Mouse (Mus musculus) erythroblast, adult 5-6 weeks (primary cell): Measurements from ENCODE around the gene Atg16l1. TPM values are rescaled to one million over a fixed set of nuclear protein-coding genes. Genes with fewer than 3 reads are reported as not detected.

ENCODE experiments used
- ATAC-seq: replicated peaks from 2 replicates; pipeline ENCODE4 v1.8.0; 2016; ENCODE audit warnings: moderate number of reproducible peaks, mild to moderate bottlenecking, moderate TSS enrichment, inconsistent platforms; ENCODE audit not compliant: poor library complexity, low FRiP score, severe bottlenecking
- total RNA-seq, 2 experiments: library from RNA; stranded (forward) in 1 of 2; stranded (reverse) in 1 of 2; fragments of 150-400 nt in 1 of 2; fragments of 200-764, 138-1000 nt in 1 of 2; gene quantifications; 2 replicates each; pipeline versions ENCODE4 v1.2.3 to v1.2.4; 2015 to 2017; ENCODE audit warnings: low replicate concordance in 2 of 2

Atg16l1 gene
- 38.9 and 57.8 TPM in 2 replicates for total RNA-seq (2015; ENCODE audit: low replicate concordance)
- 73.7 and 95.3 TPM in 2 replicates for total RNA-seq (2017; ENCODE audit: low replicate concordance)

- ATAC-seq: peak; percentile 98
Observed at GRCm38 (mm10) chr1:87755641-87756470, at the start of gene Atg16l1. Atg16l1 (plus strand) TSS chr1:87755870.

GRCm38 (mm10) chr1:87706361-87706760, 49.3 kb upstream of the Atg16l1 start:
- ATAC-seq: peak; percentile 89

- ATAC-seq: no peak
Observed at GRCm38 (mm10) chr1:87709020-87709419, 46.6 kb upstream of the Atg16l1 start.

- ATAC-seq: no peak
Observed at GRCm38 (mm10) chr1:87709661-87710270, 45.9 kb upstream of the Atg16l1 start.

DNA sequence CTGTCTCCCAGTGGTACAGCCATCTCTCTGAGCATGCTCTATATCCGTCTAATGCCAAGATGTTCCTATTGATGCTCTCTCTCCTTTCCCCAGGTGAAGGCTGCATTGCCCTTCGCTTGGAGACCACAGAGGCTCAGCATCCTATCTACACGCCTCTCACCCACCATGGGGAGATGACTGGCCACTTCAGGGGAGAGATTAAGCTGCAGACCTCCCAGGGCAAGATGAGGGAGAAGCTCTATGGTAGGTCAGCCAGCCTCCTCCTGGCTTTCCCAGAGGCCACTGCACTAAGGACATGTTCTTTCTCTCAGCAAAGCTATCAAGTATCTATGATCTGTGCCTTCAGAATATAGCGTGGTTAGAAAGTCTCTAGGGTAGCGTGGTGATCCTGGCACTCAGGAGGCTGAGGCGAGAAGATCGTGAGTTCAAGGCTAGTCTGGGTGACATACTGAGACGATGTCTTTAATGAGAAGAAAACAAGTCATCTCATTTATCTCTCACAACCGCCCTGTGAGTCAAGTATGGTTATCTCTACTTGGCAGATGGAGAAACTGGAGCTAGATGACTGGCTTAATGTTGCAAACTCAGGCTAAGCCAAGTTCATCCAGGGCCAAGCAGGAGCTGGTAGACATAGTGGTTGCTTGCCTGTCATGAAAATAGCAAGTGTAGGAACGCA, 43.6 kb upstream of the Atg16l1 start:
- ATAC-seq: peak; percentile 84

GRCm38 (mm10) chr1:87712614-87712971, 43.1 kb upstream of the Atg16l1 start:
- peak; percentile 34; the same call in 1 of the 2 replicates for ATAC-seq

- peak; percentile 63 for ATAC-seq
Observed at GRCm38 (mm10) chr1:87721382-87721781, 34.3 kb upstream of the Atg16l1 start.

DNA sequence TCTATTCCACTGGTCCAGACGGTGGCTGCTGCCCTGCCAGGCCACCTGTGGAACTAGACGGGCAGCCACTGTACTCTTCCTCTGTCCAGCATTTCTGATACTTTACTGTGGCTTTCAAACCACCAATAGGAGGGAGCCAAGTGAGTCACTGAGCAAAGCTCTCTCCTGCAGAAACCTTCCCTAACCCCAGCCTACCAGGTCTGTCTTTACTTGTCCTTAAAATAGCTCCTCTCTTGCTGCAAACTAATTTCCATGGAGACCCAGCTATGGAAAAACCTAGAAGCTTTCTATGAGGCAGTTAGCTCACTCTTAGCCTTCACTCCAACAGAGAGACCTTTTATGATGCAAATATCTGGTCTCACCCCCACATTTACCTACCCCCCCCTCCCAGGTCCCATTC, 33.6 kb upstream of the Atg16l1 start:
- no peak for ATAC-seq

- peak; percentile 57 for ATAC-seq
Observed at GRCm38 (mm10) chr1:87723351-87723750, 32.3 kb upstream of the Atg16l1 start.

DNA sequence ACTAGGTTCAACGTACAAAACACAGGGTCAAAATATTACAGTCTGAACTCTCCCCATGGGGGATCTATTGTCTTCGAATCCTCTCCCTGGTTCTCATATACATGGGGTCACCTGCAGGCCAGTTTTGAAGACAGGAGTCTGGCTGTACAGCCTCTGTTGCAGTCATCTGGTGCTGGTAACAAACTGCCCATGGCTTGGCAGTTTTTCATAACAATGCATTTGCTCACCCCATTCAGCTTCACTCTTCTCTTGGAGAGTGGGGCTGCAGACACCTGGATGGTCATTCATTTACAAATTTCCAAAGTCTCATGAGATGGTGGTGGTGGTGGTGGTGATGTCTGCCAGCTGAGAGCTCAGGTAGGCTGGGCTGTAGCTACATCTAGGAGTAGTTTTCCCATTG, 26.6 kb upstream of the Atg16l1 start:
- ATAC-seq: no peak

DNA sequence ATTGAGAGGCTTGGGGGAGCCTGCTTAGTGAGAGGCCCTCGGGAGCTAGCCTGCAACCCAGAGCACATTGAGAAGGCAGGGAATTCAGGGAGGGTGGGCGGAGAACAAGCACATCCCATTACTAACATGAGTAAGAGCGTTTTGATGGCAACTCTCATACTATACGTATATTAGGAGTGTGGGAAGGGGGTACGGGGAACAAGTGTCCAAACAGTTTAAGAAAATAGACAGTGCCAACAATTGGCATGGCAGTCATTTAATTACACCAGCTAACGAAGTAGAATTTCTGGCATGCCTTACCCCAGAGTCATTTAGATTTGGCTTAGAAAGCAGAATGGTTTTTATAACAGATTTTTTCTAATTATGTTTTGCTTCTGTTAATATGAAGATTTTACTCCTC, 25.8 kb upstream of the Atg16l1 start:
- ATAC-seq: no peak

DNA sequence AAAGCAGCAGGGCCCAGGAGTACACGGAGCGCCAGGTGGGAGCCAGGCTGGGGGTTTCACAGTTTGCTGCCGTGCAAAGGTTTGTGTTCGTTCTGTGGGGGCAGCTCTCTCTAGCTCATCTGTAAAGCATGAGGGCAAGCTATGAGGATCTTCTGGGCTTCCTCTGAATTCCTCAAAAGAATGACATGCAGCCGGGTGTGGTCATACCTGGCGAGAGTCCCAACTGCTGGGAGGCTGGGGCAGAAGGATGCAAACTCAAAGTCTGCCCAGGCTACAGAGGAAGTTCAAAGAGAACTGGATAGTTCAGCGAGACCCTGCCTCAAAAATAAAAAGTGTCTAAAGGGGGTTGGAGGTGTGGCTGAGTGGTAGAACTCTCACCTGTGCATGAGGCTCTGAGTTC, 25.4 kb upstream of the Atg16l1 start:
- no peak for ATAC-seq

DNA sequence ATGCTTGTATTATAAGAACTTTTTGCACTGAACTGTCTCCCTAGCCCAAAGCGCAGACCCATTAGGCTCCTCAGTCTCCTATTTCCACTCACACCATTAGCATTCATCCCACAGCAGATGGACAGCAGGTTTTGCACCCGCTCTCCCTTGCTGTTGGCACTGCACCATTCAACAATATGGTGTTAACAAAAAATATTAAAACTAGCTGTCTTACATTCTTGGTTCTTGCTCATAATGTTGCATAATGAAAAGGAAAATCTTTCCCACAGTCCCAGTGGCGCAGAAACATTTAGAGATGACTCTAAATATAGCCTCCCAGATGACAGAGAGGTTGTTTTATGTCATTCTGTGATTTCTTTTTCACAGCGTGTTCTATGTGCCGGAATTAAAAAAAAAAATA, 22.5 kb upstream of the Atg16l1 start:
- no peak for ATAC-seq

DNA sequence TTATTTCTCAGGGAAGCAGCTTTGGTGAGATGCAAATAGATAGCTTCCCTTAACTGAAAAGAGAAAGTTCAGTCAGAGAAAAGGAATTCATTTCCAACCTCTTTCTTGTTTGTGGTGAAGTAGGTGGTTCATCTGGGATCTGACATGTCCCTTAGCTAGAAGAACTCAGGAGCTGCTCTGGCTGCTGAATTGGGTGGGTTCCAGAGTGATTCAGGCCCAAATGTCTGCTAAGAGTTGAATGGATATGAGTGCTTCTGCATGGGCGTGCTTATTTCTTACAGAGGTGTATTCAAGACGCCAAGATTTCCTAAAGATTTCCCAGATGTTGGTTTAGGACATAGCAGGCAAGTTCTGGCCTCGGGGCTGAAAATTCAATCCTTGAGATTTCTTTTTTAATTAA, 21.5 kb upstream of the Atg16l1 start:
- ATAC-seq: no peak

DNA sequence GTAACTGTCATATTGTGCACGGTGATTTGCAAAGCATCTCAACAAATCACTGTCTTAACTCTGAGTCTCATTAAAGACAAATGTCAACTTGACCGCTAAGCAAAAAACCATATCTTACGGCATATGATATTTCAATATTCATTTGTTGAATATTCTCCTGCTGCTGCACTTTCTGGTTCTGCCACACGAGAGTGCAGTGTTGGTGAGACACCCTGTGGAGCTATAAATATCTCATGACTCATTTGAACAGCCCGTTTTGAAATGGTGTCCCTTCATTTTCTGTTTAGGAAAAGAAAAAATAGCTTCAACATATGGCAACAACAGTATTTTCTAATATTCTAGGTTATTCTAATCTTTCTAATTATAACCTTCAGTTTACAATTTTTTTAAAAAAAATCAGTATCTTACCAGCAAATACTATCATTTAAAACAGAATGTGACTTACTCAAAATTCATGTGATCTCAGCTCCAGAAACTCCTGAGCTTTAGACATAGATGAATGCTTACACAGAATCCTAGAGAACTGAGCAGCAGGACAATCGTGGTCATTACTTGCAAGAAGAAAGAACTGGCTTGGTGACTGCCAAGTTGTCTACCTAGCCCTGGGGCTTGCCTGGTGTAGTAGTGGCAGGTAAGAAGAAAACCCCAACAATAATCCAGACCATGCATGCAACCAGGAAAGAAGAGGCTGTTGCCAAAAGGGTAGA, 14.9 kb upstream of the Atg16l1 start:
- ATAC-seq: no peak

DNA sequence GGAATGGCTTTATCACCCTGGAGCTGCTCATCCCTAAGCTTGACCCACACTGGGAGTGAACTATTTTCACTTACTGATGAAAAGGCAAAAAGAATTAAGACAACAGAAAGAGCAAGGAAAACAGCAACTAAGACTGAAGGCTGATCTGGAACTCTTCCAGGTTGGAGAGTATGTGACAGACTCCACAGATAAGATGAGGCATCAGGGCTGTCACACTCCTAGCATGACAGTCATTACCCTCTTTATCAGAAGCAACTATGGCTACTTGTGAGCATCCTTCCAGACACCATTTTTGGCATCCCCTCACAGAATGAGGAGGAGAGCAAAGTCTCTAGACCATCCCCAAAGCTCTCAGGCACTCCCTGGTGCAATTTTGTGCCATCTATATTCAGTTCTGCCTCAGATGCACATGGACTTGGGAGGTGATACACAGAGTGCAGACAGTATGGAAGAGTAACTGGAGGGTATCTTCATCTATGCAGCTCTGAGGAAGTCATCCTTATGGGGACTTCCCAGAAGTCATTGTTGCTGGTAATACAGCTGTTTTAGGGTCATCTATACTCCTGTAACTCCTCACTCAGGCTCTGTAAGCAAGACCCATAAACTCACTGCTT, 6.2 kb upstream of the Atg16l1 start:
- ATAC-seq: peak; percentile 67

- no peak for ATAC-seq
Observed at GRCm38 (mm10) chr1:87763821-87764220, 8.2 kb downstream of the Atg16l1 start.

DNA sequence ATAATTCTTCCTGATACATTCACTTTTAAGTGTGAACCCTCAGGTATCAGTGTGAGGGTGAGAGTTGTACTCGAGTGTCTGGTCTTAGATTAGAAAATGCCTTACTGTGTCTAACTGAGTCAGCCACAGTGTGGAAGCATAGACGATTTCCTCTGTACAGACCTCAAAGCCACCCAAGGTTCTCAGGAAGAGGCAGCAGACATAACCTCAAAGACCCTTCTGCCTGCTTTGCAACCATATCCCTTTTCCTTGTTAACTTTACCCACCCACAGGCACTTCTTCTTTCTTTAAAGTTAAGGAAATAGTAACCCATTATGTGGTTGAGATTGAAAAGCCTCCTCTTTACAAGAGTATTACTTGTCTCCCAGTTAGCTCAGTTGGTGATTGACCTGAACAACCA, 10.1 kb downstream of the Atg16l1 start:
- ATAC-seq: no peak

- ATAC-seq: peak; percentile 83
Observed at GRCm38 (mm10) chr1:87766233-87766632, 10.6 kb downstream of the Atg16l1 start.

GRCm38 (mm10) chr1:87769263-87769662, 13.6 kb downstream of the Atg16l1 start:
- ATAC-seq: no peak
